Mouse (Mus musculus) forebrain, embryonic 13.5 days (tissue): ENCODE measurements around the gene Dgcr8. TPM values are rescaled to one million over a fixed set of nuclear protein-coding genes. Genes with fewer than 3 reads are reported as not detected.
A peak's percentile ranks its signal among the peaks of the same experiment; 100 is the strongest.
"Not testable (repeated sequence)": the region's sequence is repeated elsewhere in the genome, so short reads cannot be mapped to it uniquely, and the experiment has no call there.

ENCODE experiments used
- ATAC-seq: fragments of 200-750 bp; cut with Nextera tagmentation; 2 replicates; pipeline ENCODE4 v1.8.0; 2017
- H3K27ac ChIP-seq: fragments of 300-500 bp; sonication (generic); 2 replicates; pipeline ENCODE4 v1.5.1; 2015; ENCODE audit warnings: inconsistent platforms, mild to moderate bottlenecking, moderate library complexity
- H3K27me3 ChIP-seq: fragments of 300-500 bp; sonication (generic); 2 replicates; pipeline ENCODE4 v1.6.1; 2015; ENCODE audit warnings: mild to moderate bottlenecking, inconsistent platforms
- H3K36me3 ChIP-seq: fragments of 300-500 bp; sonication (generic); 2 replicates; pipeline ENCODE4 v1.6.1; 2015; ENCODE audit warnings: mild to moderate bottlenecking, inconsistent platforms; ENCODE audit not compliant: poor library complexity, severe bottlenecking
- H3K4me1 ChIP-seq: fragments of 300-500 bp; sonication (generic); 2 replicates; pipeline ENCODE4 v1.6.1; 2015; ENCODE audit warnings: inconsistent platforms
- H3K4me2 ChIP-seq: fragments of 300-500 bp; sonication (generic); 2 replicates; pipeline ENCODE4 v1.6.1; 2015; ENCODE audit warnings: inconsistent platforms, mild to moderate bottlenecking, moderate library complexity
- H3K4me3 ChIP-seq: fragments of 300-500 bp; sonication (generic); 2 replicates; pipeline ENCODE4 v1.5.1; 2015; ENCODE audit warnings: mild to moderate bottlenecking, inconsistent platforms
- H3K9ac ChIP-seq: fragments of 300-500 bp; sonication (generic); 2 replicates; pipeline ENCODE4 v1.6.1; 2015; ENCODE audit warnings: mild to moderate bottlenecking, inconsistent platforms
- H3K9me3 ChIP-seq: fragments of 300-500 bp; sonication (generic); replicated peaks from 2 replicates; pipeline ENCODE4 v1.6.1; 2016; ENCODE audit warnings: inconsistent platforms
- WGBS: fragments of 180-500 bp; shearing (Covaris S2); methylation state at CpG from one replicate; pipeline ENCODE4 v1.1.7; 2015; 5-methylcytosine and 5-hydroxymethylcytosine counted together
- polyA plus RNA-seq: library from polyadenylated mRNA; unstranded; fragments of >200 nt; fragmentation: Nextera tagmentation; extraction: Ambion mirVana; gene quantifications from 2 replicates; pipeline ENCODE4 v1.2.1, GENCODE M21; 2015

Gene Dgcr8
- 37.7 and 44.0 TPM in 2 replicates for polyA plus RNA-seq

- Histone ChIP-seq H3K27me3 (no peaks in the 10 kb centered on the region), H3K36me3 (peaks cover 24% of the 10 kb centered on the region), H3K4me3 (peak within 1 kb of the TSS; percentile 94), H3K9ac (peak within 1 kb of the TSS; percentile 97), H3K9me3 (no peaks in the 10 kb centered on the region), H3K27ac (peak within 1 kb of the TSS; percentile 75), H3K4me1 (peaks cover 31% of the 10 kb centered on the region), H3K4me2 (peak within 1 kb of the TSS; percentile 91)
- ATAC-seq: peak; percentile 100
- under 1% methylated on average over 71 of the region's 71 CpGs for WGBS
Observed at GRCm38 (mm10) chr16:18289067-18289588, at the start of gene Dgcr8. Dgcr8 (minus strand) TSS chr16:18289246.

- no peak overlapping the region for H3K4me3 ChIP-seq
- no peak overlapping the region for H3K4me2 ChIP-seq
- WGBS: 92% methylated on average over 4 of the region's 4 CpGs
- no peaks in the 10 kb centered on the region for H3K27me3 ChIP-seq
- no peaks in the 10 kb centered on the region for H3K9me3 ChIP-seq
- H3K9ac ChIP-seq: no peak overlapping the region
- H3K4me1 ChIP-seq: peaks cover 16% of the 10 kb centered on the region
- H3K27ac ChIP-seq: no peak overlapping the region
- no peak for ATAC-seq
- H3K36me3 ChIP-seq: peaks cover 13% of the 10 kb centered on the region; the same call in 1 of the 2 replicates
Observed at GRCm38 (mm10) chr16:18337261-18337660, 48.2 kb upstream of the Dgcr8 start.

GRCm38 (mm10) chr16:18335981-18336380 is 46.9 kb upstream of the Dgcr8 start:
- ATAC-seq: no peak
- Histone ChIP-seq H3K4me2 (no peak overlapping the region), H3K36me3 (peaks cover 17% of the 10 kb centered on the region), H3K27ac (no peak overlapping the region), H3K27me3 (no peaks in the 10 kb centered on the region), H3K9me3 (no peaks in the 10 kb centered on the region), H3K9ac (no peak overlapping the region), H3K4me3 (no peak overlapping the region), H3K4me1 (peaks cover 12% of the 10 kb centered on the region; the same call in 1 of the 2 replicates)
- WGBS: 92% methylated on average over 3 of the region's 3 CpGs

- Histone ChIP-seq H3K4me3 (no peak overlapping the region), H3K4me2 (no peak overlapping the region), H3K9ac (no peak overlapping the region), H3K9me3 (no peaks in the 10 kb centered on the region), H3K27ac (no peak overlapping the region), H3K36me3 (peaks cover 17% of the 10 kb centered on the region), H3K4me1 (no peaks in the 10 kb centered on the region), H3K27me3 (no peaks in the 10 kb centered on the region)
- WGBS: 88% methylated on average over 3 of the region's 3 CpGs
- ATAC-seq: no peak
Observed at GRCm38 (mm10) chr16:18333976-18334375, 44.9 kb upstream of the Dgcr8 start.

- H3K27me3 ChIP-seq: no peaks in the 10 kb centered on the region
- no peak overlapping the region for H3K27ac ChIP-seq
- H3K36me3 ChIP-seq: peaks cover 15% of the 10 kb centered on the region
- H3K4me2 ChIP-seq: no peak overlapping the region
- 61% methylated on average over 1 of the region's 1 CpGs for WGBS
- H3K4me1 ChIP-seq: no peaks in the 10 kb centered on the region
- no peak for ATAC-seq
- H3K9ac ChIP-seq: no peak overlapping the region
- H3K4me3 ChIP-seq: no peak overlapping the region
- no peaks in the 10 kb centered on the region for H3K9me3 ChIP-seq
Observed at GRCm38 (mm10) chr16:18328524-18328923, 39.5 kb upstream of the Dgcr8 start.

- Histone ChIP-seq H3K4me3 (no peak overlapping the region), H3K27me3 (no peaks in the 10 kb centered on the region), H3K27ac (no peak overlapping the region), H3K4me2 (no peak overlapping the region), H3K9ac (no peak overlapping the region), H3K9me3 (no peaks in the 10 kb centered on the region), H3K36me3 (peaks cover 20% of the 10 kb centered on the region), H3K4me1 (no peaks in the 10 kb centered on the region)
- ATAC-seq: no peak
- 93% methylated on average over 9 of the region's 9 CpGs for WGBS
Observed at GRCm38 (mm10) chr16:18327936-18328335, 38.9 kb upstream of the Dgcr8 start.

GRCm38 (mm10) chr16:18325741-18326140 is 36.7 kb upstream of the Dgcr8 start:
- Histone ChIP-seq H3K4me2 (no peak overlapping the region), H3K27me3 (no peaks in the 10 kb centered on the region), H3K9me3 (no peaks in the 10 kb centered on the region), H3K9ac (no peak overlapping the region), H3K4me3 (no peak overlapping the region), H3K27ac (no peak overlapping the region), H3K4me1 (no peaks in the 10 kb centered on the region), H3K36me3 (peaks cover 31% of the 10 kb centered on the region)
- ATAC-seq: no peak
- 79% methylated on average over 4 of the region's 4 CpGs for WGBS

GRCm38 (mm10) chr16:18324031-18324430 is 35.0 kb upstream of the Dgcr8 start:
- 89% methylated on average over 6 of the region's 6 CpGs for WGBS
- Histone ChIP-seq H3K9me3 (no peaks in the 10 kb centered on the region), H3K9ac (no peak overlapping the region), H3K27ac (no peak overlapping the region), H3K4me2 (no peak overlapping the region), H3K4me3 (no peak overlapping the region), H3K36me3 (peaks cover 31% of the 10 kb centered on the region), H3K27me3 (no peaks in the 10 kb centered on the region), H3K4me1 (no peaks in the 10 kb centered on the region)
- ATAC-seq: no peak

GRCm38 (mm10) chr16:18323460-18323859 is 34.4 kb upstream of the Dgcr8 start:
- WGBS: 84% methylated on average over 2 of the region's 2 CpGs
- Histone ChIP-seq H3K4me2 (no peak overlapping the region), H3K36me3 (peaks cover 31% of the 10 kb centered on the region), H3K9ac (no peak overlapping the region), H3K27ac (no peak overlapping the region), H3K4me1 (no peaks in the 10 kb centered on the region), H3K9me3 (no peaks in the 10 kb centered on the region), H3K4me3 (no peak overlapping the region), H3K27me3 (no peaks in the 10 kb centered on the region)
- ATAC-seq: no peak

GRCm38 (mm10) chr16:18321443-18321842 is 32.4 kb upstream of the Dgcr8 start:
- no peaks in the 10 kb centered on the region for H3K27me3 ChIP-seq
- H3K9me3 ChIP-seq: no peaks in the 10 kb centered on the region
- H3K4me2 ChIP-seq: no peak overlapping the region
- 79% methylated on average over 2 of the region's 2 CpGs for WGBS
- H3K36me3 ChIP-seq: peaks cover 31% of the 10 kb centered on the region
- no peak overlapping the region for H3K9ac ChIP-seq
- ATAC-seq: no peak
- no peaks in the 10 kb centered on the region for H3K4me1 ChIP-seq
- no peak overlapping the region for H3K4me3 ChIP-seq
- H3K27ac ChIP-seq: no peak overlapping the region

GRCm38 (mm10) chr16:18318992-18319391 is 29.9 kb upstream of the Dgcr8 start:
- no peaks in the 10 kb centered on the region for H3K27me3 ChIP-seq
- no peaks in the 10 kb centered on the region for H3K4me1 ChIP-seq
- H3K9me3 ChIP-seq: no peaks in the 10 kb centered on the region
- H3K4me2 ChIP-seq: no peak overlapping the region
- ATAC-seq: no peak
- H3K27ac ChIP-seq: no peak overlapping the region
- H3K4me3 ChIP-seq: no peak overlapping the region
- peaks cover 29% of the 10 kb centered on the region for H3K36me3 ChIP-seq
- 85% methylated on average over 3 of the region's 3 CpGs for WGBS
- no peak overlapping the region for H3K9ac ChIP-seq

GRCm38 (mm10) chr16:18308159-18308558 is 19.1 kb upstream of the Dgcr8 start:
- Histone ChIP-seq H3K36me3 (peaks cover 46% of the 10 kb centered on the region), H3K4me2 (no peak overlapping the region), H3K4me3 (no peak overlapping the region), H3K27ac (no peak overlapping the region), H3K27me3 (no peaks in the 10 kb centered on the region), H3K4me1 (no peaks in the 10 kb centered on the region), H3K9me3 (no peaks in the 10 kb centered on the region), H3K9ac (no peak overlapping the region)
- ATAC-seq: no peak
- 94% methylated on average over 1 of the region's 1 CpGs for WGBS

GRCm38 (mm10) chr16:18289614-18290013 is 568 bp upstream of the Dgcr8 start:
- peaks cover 20% of the 10 kb centered on the region for H3K36me3 ChIP-seq
- H3K4me1 ChIP-seq: peaks cover 31% of the 10 kb centered on the region
- 3% methylated on average over 10 of the region's 10 CpGs for WGBS
- H3K9ac ChIP-seq: peak overlapping the region; percentile 97
- 0 out of 2 replicates have a peak overlapping the region, but pooled peaks have one; percentile 75 for H3K27ac ChIP-seq
- H3K4me2 ChIP-seq: peak overlapping the region; percentile 91
- not testable (repeated sequence) for H3K9me3 ChIP-seq, ATAC-seq, H3K27me3 ChIP-seq
- peak overlapping the region; percentile 94 for H3K4me3 ChIP-seq
